Mouse (Mus musculus) erythroblast, embryonic 14.5 days (primary cell): ENCODE results near the gene Ncoa5.

Experiments used
- GATA1 ChIP-seq: IDR thresholded peaks from 2 replicates; pipeline ENCODE4 v1.6.1; 2012; ENCODE audit warnings: low read length, inconsistent platforms, mixed read lengths
- TAL1 ChIP-seq: IDR thresholded peaks from 3 replicates; pipeline ENCODE4 v1.6.1; 2012; ENCODE audit warnings: low read length, inconsistent platforms, mixed read lengths

- no peak for TF ChIP-seq GATA1
- TF ChIP-seq TAL1 = no peak
Measured at GRCm38 (mm10) chr2:164994156-164994555, 40.5 kb downstream of the Ncoa5 start.
